Mouse (Mus musculus) C2C12 (cell line): ENCODE results near the gene Akr7a5.

Source experiments
- CEBPB ChIP-seq: IDR thresholded peaks from one replicate; pipeline ENCODE4 v1.6.1; 2011; ENCODE audit warnings: low read depth, mild to moderate bottlenecking, control low read depth, moderate library complexity
- CTCF ChIP-seq: IDR thresholded peaks from one replicate; pipeline ENCODE4 v1.5.1; 2011; ENCODE audit not compliant: control insufficient read depth, insufficient read depth, insufficient read length
- FOSL1 ChIP-seq: IDR thresholded peaks from one replicate; pipeline ENCODE4 v1.8.0; 2011; ENCODE audit warnings: mild to moderate bottlenecking, low read length; ENCODE audit not compliant: poor library complexity, insufficient read depth, severe bottlenecking
- MAX ChIP-seq: IDR thresholded peaks from one replicate; pipeline ENCODE4 v1.6.1; 2011; ENCODE audit warnings: mild to moderate bottlenecking, control low read depth

GRCm38 (mm10) chr4:139343718-139344117 is 33.2 kb downstream of the Akr7a5 start:
- TF ChIP-seq CTCF (no peak), CEBPB (no peak), MAX (no peak), FOSL1 (no peak)
